Mouse (Mus musculus): Measurements from ENCODE around the gene Acaa1b. TPM values are rescaled to one million over a fixed set of nuclear protein-coding genes. Genes with fewer than 3 reads are reported as not detected.

Gene Acaa1b
- total RNA-seq, 1 experiment, result 3.0 TPM

DNA sequence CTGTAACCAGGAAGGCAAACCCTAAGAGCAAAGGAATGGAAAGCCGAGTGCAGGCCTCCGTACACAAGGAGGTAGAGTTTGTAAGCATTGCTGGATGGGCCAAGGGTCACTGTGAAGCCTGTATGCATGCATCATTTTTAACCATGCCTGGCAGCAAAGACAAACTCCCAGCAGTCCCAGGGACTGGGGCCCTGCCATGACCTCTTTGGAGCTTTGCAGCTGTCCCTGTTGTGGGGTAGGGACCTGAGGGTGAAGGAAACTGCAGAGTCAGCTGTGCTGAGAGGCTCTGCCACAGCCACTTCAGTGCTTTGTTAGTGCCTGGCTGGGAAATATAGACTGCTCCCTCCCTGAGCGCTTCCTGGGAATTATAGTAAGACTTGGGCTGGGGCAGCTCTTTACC is 46.3 kb downstream of the Acaa1b start:
- Histone ChIP-seq H3K9me3 (ENCODE audit: control insufficient read depth, insufficient read depth, low read depth, low read length) (no peaks in the 10 kb centered on the region), H3K4me1 (ENCODE audit: control insufficient read depth in 2 of 2, insufficient read depth in 2 of 2, low read length in 2 of 2, poor library complexity in 1 of 2) (peaks cover 0 to 12% of the 10 kb centered on the region in 2 experiments), H3K36me3 (ENCODE audit: control insufficient read depth, insufficient read depth, low read length, poor library complexity, severe bottlenecking) (no peaks in the 10 kb centered on the region), H3K9ac (ENCODE audit: insufficient read depth, low read depth, low read length, poor library complexity, severe bottlenecking) (peak overlapping the region; percentile 3; the same call in 1 of the 2 replicates), H3K4me3 (ENCODE audit: insufficient read depth in 1 of 2, low read depth in 1 of 2, low read length in 2 of 2, poor library complexity in 1 of 2, severe bottlenecking in 1 of 2) (no peak overlapping the region), H3K27ac (ENCODE audit: insufficient read depth, low read depth, low read length, poor library complexity, severe bottlenecking) (peak overlapping the region; percentile 6; the same call in 1 of the 2 replicates)
- in situ Hi-C loops (cut with MboI; ENCODE audit: low sequenced_read_pairs in 2 of 2, unreplicated experiment in 2 of 2), result no loop called here
- no peak for DNase-seq (ENCODE audit: low read depth, low spot score)
- no peak for TF ChIP-seq ZNF384 (IDR thresholded peaks at IDR 0.05; ENCODE audit: low read depth, low read length)

DNA sequence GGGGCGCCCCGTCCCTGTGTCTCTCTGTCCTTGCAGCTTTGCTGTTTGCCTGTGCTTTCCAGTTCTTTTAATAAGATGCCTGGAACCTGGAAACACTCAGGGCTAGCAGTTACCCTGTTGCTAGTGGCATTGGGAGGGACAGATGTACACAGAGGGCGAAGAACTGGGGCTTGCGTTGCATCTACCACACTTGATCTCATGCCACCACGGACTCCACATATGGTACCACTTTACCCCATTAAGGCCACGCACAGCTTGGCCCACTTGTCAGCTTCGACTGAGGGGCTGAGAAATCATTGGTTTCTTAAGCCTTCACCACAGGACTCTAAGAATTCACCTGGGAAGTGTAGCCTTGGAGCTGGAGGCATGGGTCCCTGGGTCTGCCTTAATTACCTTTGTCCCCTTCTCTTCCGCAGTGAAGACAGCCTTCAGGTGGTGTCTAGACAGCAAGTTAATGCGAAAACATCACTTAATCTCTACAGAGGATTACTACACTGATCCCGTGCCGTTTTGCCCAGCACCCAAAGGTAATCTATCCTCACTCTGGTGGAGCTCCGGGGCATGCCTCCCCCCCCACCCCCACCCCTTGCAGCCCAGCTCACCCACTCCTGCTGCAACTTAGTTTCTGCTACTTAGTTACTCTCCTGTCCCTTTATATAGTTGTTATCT is 47.1 kb downstream of the Acaa1b start:
- Histone ChIP-seq H3K36me3 (ENCODE audit: control insufficient read depth, insufficient read depth, low read length, poor library complexity, severe bottlenecking) (no peaks in the 10 kb centered on the region), H3K9me3 (ENCODE audit: control insufficient read depth, insufficient read depth, low read depth, low read length) (no peaks in the 10 kb centered on the region), H3K4me3 (ENCODE audit: insufficient read depth in 1 of 2, low read depth in 1 of 2, low read length in 2 of 2, poor library complexity in 1 of 2, severe bottlenecking in 1 of 2) (no peak overlapping the region), H3K4me1 (ENCODE audit: control insufficient read depth in 2 of 2, insufficient read depth in 2 of 2, low read length in 2 of 2, poor library complexity in 1 of 2) (peaks cover 0 to 10% of the 10 kb centered on the region in 2 experiments), H3K27ac (ENCODE audit: insufficient read depth, low read depth, low read length, poor library complexity, severe bottlenecking) (no peak overlapping the region; the same call in 1 of the 2 replicates), H3K9ac (ENCODE audit: insufficient read depth, low read depth, low read length, poor library complexity, severe bottlenecking) (no peak overlapping the region)
- TF ChIP-seq CHD2 (IDR thresholded peaks at IDR 0.05; ENCODE audit: low read depth, low read length), result no peak
- TF ChIP-seq HCFC1 (IDR thresholded peaks at IDR 0.05; ENCODE audit: borderline replicate concordance, insufficient read depth, low read length), result no peak
- TF ChIP-seq ZC3H11A (IDR thresholded peaks at IDR 0.05; ENCODE audit: borderline replicate concordance, low read depth, low read length), result no peak
- TF ChIP-seq ZNF384 (IDR thresholded peaks at IDR 0.05; ENCODE audit: low read depth, low read length), result no peak
- TF ChIP-seq MAFK (IDR thresholded peaks at IDR 0.05; ENCODE audit: insufficient read depth, low read depth, low read length), result no peak
- no peak for DNase-seq (ENCODE audit: low read depth, low spot score)
- in situ Hi-C loops (cut with MboI; ENCODE audit: low sequenced_read_pairs in 2 of 2, unreplicated experiment in 2 of 2), result no loop called here

DNA sequence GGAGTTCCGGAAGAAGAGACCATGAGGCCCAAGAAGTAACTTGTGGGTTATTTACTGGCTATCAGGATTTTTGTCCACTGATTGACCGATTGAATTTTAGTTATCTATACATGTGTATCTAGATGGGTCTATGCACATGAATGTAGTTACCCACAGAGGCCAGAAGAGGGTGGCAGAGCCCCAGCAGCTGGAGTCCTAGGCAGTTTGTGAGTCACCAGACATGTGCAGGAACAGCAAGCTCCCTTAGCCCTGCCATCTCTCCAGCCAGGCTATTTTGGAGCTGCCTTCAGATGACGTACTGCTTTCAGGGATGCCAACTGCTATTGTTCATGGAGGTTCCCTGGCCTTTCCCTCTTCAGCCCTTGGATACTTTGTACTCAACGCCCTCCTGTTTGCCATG is 49.3 kb downstream of the Acaa1b start:
- DNase-seq (ENCODE audit: low read depth, low spot score), result no peak
- in situ Hi-C loops (cut with MboI; ENCODE audit: low sequenced_read_pairs in 2 of 2, unreplicated experiment in 2 of 2), result no loop called here
- no peak for TF ChIP-seq ZNF384 (IDR thresholded peaks at IDR 0.05; ENCODE audit: low read depth, low read length)
- peak; percentile 78; the same call in 1 of the 2 replicates for TF ChIP-seq ZC3H11A (IDR thresholded peaks at IDR 0.05; ENCODE audit: borderline replicate concordance, low read depth, low read length)
- 0 out of 2 replicates have a peak, but pooled peaks have one; percentile 21 for TF ChIP-seq HCFC1 (IDR thresholded peaks at IDR 0.05; ENCODE audit: borderline replicate concordance, insufficient read depth, low read length)
- H3K27ac ChIP-seq (ENCODE audit: insufficient read depth, low read depth, low read length, poor library complexity, severe bottlenecking), result no peak overlapping the region
- H3K9ac ChIP-seq (ENCODE audit: insufficient read depth, low read depth, low read length, poor library complexity, severe bottlenecking), result no peak overlapping the region
- H3K4me3 ChIP-seq (ENCODE audit: insufficient read depth in 1 of 2, low read depth in 1 of 2, low read length in 2 of 2, poor library complexity in 1 of 2, severe bottlenecking in 1 of 2), result no peak overlapping the region
- no peaks in the 10 kb centered on the region for H3K36me3 ChIP-seq (ENCODE audit: control insufficient read depth, insufficient read depth, low read length, poor library complexity, severe bottlenecking)
- H3K9me3 ChIP-seq (ENCODE audit: control insufficient read depth, insufficient read depth, low read depth, low read length), result no peaks in the 10 kb centered on the region
- peaks cover 0 to 10% of the 10 kb centered on the region in 2 experiments for H3K4me1 ChIP-seq (ENCODE audit: control insufficient read depth in 2 of 2, insufficient read depth in 2 of 2, low read length in 2 of 2, poor library complexity in 1 of 2)

DNA sequence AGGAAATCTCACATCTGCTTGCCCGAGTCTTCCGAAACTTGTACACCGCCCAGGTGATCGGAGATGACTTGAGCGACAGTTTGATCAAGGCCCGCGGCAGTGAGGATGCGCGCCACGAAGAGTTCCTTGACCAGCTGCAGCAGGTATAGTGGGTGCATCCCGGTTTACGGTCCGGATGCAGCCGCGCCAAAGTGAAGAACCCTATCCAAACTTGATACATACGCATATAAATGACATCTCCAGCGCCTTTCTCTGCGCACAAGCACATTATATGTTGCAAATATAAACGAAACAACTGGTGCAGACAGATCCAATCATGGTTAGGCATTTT is 54.1 kb downstream of the Acaa1b start:
- Histone ChIP-seq H3K27ac (ENCODE audit: insufficient read depth, low read depth, low read length, poor library complexity, severe bottlenecking) (no peak overlapping the region), H3K4me1 (ENCODE audit: control insufficient read depth in 2 of 2, insufficient read depth in 2 of 2, low read length in 2 of 2, poor library complexity in 1 of 2) (peaks cover 0 to 7% of the 10 kb centered on the region in 2 experiments; a peak in 2 of 4 replicates), H3K4me3 (ENCODE audit: insufficient read depth in 1 of 2, low read depth in 1 of 2, low read length in 2 of 2, poor library complexity in 1 of 2, severe bottlenecking in 1 of 2) (peak overlapping the region; percentile 71 to 77), H3K9ac (ENCODE audit: insufficient read depth, low read depth, low read length, poor library complexity, severe bottlenecking) (peak overlapping the region; percentile 34), H3K36me3 (ENCODE audit: control insufficient read depth, insufficient read depth, low read length, poor library complexity, severe bottlenecking) (no peaks in the 10 kb centered on the region), H3K9me3 (ENCODE audit: control insufficient read depth, insufficient read depth, low read depth, low read length) (no peaks in the 10 kb centered on the region)
- TF ChIP-seq CHD2 (IDR thresholded peaks at IDR 0.05; ENCODE audit: low read depth, low read length), result no peak
- no peak for TF ChIP-seq ZC3H11A (IDR thresholded peaks at IDR 0.05; ENCODE audit: borderline replicate concordance, low read depth, low read length)
- no peak for TF ChIP-seq ZNF384 (IDR thresholded peaks at IDR 0.05; ENCODE audit: low read depth, low read length)
- no peak for TF ChIP-seq MAFK (IDR thresholded peaks at IDR 0.05; ENCODE audit: insufficient read depth, low read depth, low read length)
- in situ Hi-C loops (cut with MboI; ENCODE audit: low sequenced_read_pairs in 2 of 2, unreplicated experiment in 2 of 2), result no loop called here
- DNase-seq (ENCODE audit: low read depth, low spot score), result no peak

Measured in ES-E14 (cell line).